Mouse (Mus musculus) hindbrain, embryonic 16.5 days (tissue): Measurements from ENCODE around the gene Ccdc7a. TPM values are rescaled to one million over a fixed set of nuclear protein-coding genes. Genes with fewer than 3 reads are reported as not detected.

Experiments used
- ATAC-seq: fragments of 200-750 bp; cut with Nextera tagmentation; 2 replicates; pipeline ENCODE4 v1.8.0; 2017; ENCODE audit warnings: moderate TSS enrichment, moderate library complexity
- H3K27ac ChIP-seq: fragments of 300-500 bp; sonication (generic); 2 replicates; pipeline ENCODE4 v1.5.1; 2014; ENCODE audit warnings: low read depth, mild to moderate bottlenecking, control low read depth, low read length, moderate library complexity
- H3K27me3 ChIP-seq: fragments of 300-500 bp; sonication (generic); replicated peaks from 2 replicates; pipeline ENCODE4 v1.6.1; 2014; ENCODE audit warnings: low read length; ENCODE audit not compliant: control insufficient read depth, insufficient read depth
- H3K36me3 ChIP-seq: fragments of 300-500 bp; sonication (generic); 2 replicates; pipeline ENCODE4 v1.6.1; 2014; ENCODE audit warnings: mild to moderate bottlenecking, low read length, moderate library complexity, mixed read lengths; ENCODE audit not compliant: control insufficient read depth, insufficient read depth
- H3K4me1 ChIP-seq: fragments of 300-500 bp; sonication (generic); 2 replicates; pipeline ENCODE4 v1.6.1; 2014; ENCODE audit warnings: low read depth, low read length; ENCODE audit not compliant: control insufficient read depth, insufficient read depth
- H3K4me2 ChIP-seq: fragments of 300-500 bp; sonication (generic); 2 replicates; pipeline ENCODE4 v1.6.1; 2014; ENCODE audit warnings: mild to moderate bottlenecking, low read length, control low read depth, moderate library complexity
- H3K4me3 ChIP-seq: fragments of 300-500 bp; sonication (generic); 2 replicates; pipeline ENCODE4 v1.5.1; 2014; ENCODE audit warnings: mild to moderate bottlenecking, low read length, control low read depth, moderate library complexity
- H3K9ac ChIP-seq: fragments of 300-500 bp; sonication (generic); 2 replicates; pipeline ENCODE4 v1.6.1; 2014; ENCODE audit warnings: low read depth, mild to moderate bottlenecking, control low read depth, low read length, moderate library complexity
- H3K9me3 ChIP-seq: fragments of 300-500 bp; sonication (generic); 2 replicates; pipeline ENCODE4 v1.6.1; 2014; ENCODE audit warnings: mild to moderate bottlenecking, low read length, moderate library complexity; ENCODE audit not compliant: control insufficient read depth
- WGBS: fragments of 180-500 bp; shearing (Covaris S2); extraction: QIAGEN DNeasy Blood & Tissue Kit; methylation state at CpG from one replicate; pipeline ENCODE4 v1.1.7; 2014; 5-methylcytosine and 5-hydroxymethylcytosine counted together
- polyA plus RNA-seq: library from polyadenylated mRNA; unstranded; fragments of >200 nt; fragmentation: Nextera tagmentation; extraction: Ambion mirVana; gene quantifications from 2 replicates; pipeline ENCODE4 v1.2.1, GENCODE M21; 2015

The Ccdc7a gene
- polyA plus RNA-seq, 1 experiment from 2014 or later: not detected

- Histone ChIP-seq H3K27ac (no peak overlapping the region), H3K4me1 (no peaks in the 10 kb centered on the region)
These were observed 367.4 kb downstream of the Ccdc7a start for GRCm38 (mm10) chr8:128697945-128698344.

DNA sequence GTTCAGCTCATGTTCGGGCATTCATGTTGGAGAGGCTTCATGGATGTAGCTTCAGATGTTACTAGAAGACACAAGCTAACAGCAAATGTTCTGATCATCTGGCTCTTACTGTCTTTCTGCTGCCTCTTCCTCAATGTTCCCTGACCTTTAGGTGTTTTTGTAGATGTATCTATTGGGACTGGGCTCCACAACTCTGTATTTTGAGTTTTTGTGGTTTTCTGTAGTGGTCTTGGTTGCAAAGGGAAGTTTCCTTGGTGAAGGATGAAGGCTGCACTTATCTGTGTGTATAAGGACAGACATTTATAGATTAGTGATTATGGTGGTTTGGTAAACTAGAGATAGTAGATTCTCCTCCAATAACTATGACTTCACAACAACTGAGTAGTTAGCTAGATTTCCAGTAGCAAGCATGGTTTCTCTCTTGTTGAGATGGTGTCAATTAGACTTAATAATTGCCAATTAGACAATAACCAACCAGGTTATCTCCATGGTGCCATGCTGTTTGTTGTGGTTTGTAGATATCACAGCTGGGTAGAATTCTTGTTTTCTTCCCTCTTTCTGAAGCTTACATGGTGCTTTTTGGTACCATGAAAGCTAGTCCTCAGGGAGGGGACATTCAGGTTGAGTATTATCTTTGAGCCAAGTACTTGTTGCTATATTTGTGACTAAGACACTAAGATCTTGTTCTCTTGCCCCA is 368.5 kb downstream of the Ccdc7a start:
- Histone ChIP-seq H3K27me3 (no peaks in the 10 kb centered on the region), H3K4me1 (no peaks in the 10 kb centered on the region), H3K27ac (no peak overlapping the region), H3K4me2 (no peak overlapping the region), H3K9ac (no peak overlapping the region), H3K9me3 (no peaks in the 10 kb centered on the region), H3K36me3 (no peaks in the 10 kb centered on the region), H3K4me3 (no peak overlapping the region)
- WGBS: 100% methylated on average over 1 of the region's 1 CpGs
- no peak for ATAC-seq

More at GRCm38 (mm10) chr8:128697945-128698344, 367.4 kb downstream of the Ccdc7a start:
- WGBS: 71% methylated on average over 3 of the region's 3 CpGs
- ATAC-seq: no peak
- Histone ChIP-seq H3K9ac (no peak overlapping the region), H3K4me2 (no peak overlapping the region), H3K36me3 (no peaks in the 10 kb centered on the region), H3K27me3 (no peaks in the 10 kb centered on the region), H3K4me3 (no peak overlapping the region), H3K9me3 (no peaks in the 10 kb centered on the region)

GRCm38 (mm10) chr8:128690056-128690455 is 375.3 kb downstream of the Ccdc7a start:
- Histone ChIP-seq H3K27me3 (no peaks in the 10 kb centered on the region), H3K4me3 (no peak overlapping the region), H3K27ac (no peak overlapping the region), H3K4me1 (peaks cover 21% of the 10 kb centered on the region), H3K9ac (no peak overlapping the region), H3K4me2 (no peak overlapping the region), H3K36me3 (no peaks in the 10 kb centered on the region), H3K9me3 (no peaks in the 10 kb centered on the region)
- WGBS: 78% methylated on average over 1 of the region's 1 CpGs
- ATAC-seq: no peak

DNA sequence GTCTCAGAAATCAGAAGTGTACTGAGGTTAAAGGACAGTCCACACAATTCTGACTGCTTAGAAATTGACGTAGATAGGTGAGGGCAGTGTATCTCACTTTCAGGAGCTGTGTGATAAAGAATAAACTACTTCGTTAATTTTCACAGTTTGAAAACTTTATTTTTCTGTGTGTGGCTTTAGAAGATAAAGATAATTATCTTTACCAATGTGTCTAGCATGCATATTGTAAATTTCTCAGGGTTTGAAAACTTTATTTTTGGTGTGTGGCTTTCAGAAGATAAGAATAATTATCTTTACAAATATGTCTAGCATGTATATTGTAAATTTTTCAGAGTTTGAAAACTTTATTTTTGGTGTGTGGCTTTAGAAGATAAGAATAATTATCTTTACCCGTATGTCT is 376.6 kb downstream of the Ccdc7a start:
- 75% methylated on average over 3 of the region's 3 CpGs for WGBS
- no peaks in the 10 kb centered on the region for H3K9me3 ChIP-seq
- H3K4me1 ChIP-seq: peaks cover 25% of the 10 kb centered on the region
- H3K9ac ChIP-seq: no peak overlapping the region
- no peak for ATAC-seq
- no peak overlapping the region for H3K4me2 ChIP-seq
- no peaks in the 10 kb centered on the region for H3K36me3 ChIP-seq
- no peak overlapping the region for H3K4me3 ChIP-seq
- no peak overlapping the region for H3K27ac ChIP-seq
- no peaks in the 10 kb centered on the region for H3K27me3 ChIP-seq

- Histone ChIP-seq H3K4me3 (peak overlapping the region; percentile 92), H3K4me1 (peaks cover 25% of the 10 kb centered on the region), H3K36me3 (no peaks in the 10 kb centered on the region), H3K27me3 (no peaks in the 10 kb centered on the region), H3K27ac (peak overlapping the region; percentile 100), H3K4me2 (peak overlapping the region; percentile 83), H3K9ac (peak overlapping the region; percentile 98), H3K9me3 (no peaks in the 10 kb centered on the region)
- ATAC-seq: no peak
- 0% methylated on average over 2 of the region's 2 CpGs for WGBS
These were observed 378.8 kb downstream of the Ccdc7a start for GRCm38 (mm10) chr8:128686429-128686990.

DNA sequence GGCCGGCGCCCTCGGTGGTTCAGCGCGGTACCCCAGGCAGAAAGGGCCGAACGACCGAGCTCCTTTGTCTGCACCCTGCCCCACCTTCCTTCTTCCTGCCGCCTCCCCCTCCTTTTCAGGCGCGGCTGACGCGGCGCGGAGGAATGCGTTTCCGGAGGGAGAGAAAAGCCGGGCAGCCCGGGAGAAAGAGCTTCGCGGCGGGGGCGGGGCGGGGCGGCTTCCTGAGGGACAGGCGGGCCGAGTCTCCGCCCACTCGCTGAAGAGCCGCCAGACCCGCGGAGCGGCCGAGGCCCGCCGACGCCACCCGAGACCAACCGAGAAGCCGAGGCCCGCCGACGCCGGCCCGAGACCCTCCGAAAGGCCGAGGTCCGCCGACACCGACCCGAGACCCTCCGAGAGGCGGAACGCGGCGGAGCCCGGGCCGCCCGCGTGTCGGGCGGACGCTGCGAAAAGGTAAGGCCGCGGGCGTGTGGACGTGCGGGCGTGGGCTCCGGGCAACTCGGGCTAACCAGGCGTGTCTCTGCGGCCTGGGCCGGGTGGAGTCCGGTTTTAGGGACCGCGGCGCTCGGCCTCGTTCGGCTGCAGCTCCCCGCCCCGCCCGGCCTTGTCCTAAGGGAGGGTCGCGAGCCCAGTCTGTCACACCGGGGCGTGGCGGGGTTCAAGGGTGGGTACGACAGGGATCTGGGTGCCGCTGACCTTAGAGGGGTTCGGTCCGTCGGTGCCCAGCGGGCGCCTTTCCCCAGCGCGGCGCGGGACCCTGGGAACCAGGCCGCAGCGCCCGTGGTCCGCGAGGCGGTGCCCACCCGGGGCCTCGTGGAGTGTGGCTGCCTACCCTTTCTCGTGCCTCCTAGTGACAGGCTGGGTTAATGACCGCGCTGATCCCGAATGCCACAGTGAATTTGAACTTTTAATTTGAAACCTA is 379.5 kb downstream of the Ccdc7a start, which contains the start of gene Itgb1:
Gene Itgb1 (plus strand): TSS at position 148 of the 922 bp plus-strand sequence.
- H3K27me3 ChIP-seq: no peaks in the 10 kb centered on the region
- H3K4me1 ChIP-seq: peaks cover 25% of the 10 kb centered on the region
- H3K36me3 ChIP-seq: no peaks in the 10 kb centered on the region
- H3K27ac ChIP-seq: peak within 1 kb of the TSS; percentile 100
- peak within 1 kb of the TSS; percentile 92 for H3K4me3 ChIP-seq
- peak within 1 kb of the TSS; percentile 83 for H3K4me2 ChIP-seq
- peak within 1 kb of the TSS; percentile 98 for H3K9ac ChIP-seq
- no peaks in the 10 kb centered on the region for H3K9me3 ChIP-seq
- peak; percentile 95 for ATAC-seq
- under 1% methylated on average over 95 of the region's 113 CpGs for WGBS

- WGBS: 6% methylated on average over 25 of the region's 25 CpGs
- Histone ChIP-seq H3K9ac (peak overlapping the region; percentile 98), H3K4me2 (peak overlapping the region; percentile 68), H3K36me3 (no peaks in the 10 kb centered on the region), H3K4me1 (peaks cover 18% of the 10 kb centered on the region), H3K4me3 (peak overlapping the region; percentile 92), H3K27ac (peak overlapping the region; percentile 100), H3K27me3 (no peaks in the 10 kb centered on the region), H3K9me3 (no peaks in the 10 kb centered on the region)
- peak; percentile 44; the same call in 1 of the 2 replicates for ATAC-seq
These were observed 380.5 kb downstream of the Ccdc7a start for GRCm38 (mm10) chr8:128684609-128685506.
